Mouse (Mus musculus) megakaryocyte, embryonic 14.5 days (primary cell): ENCODE measurements around the gene P3h3.

ENCODE experiments used
- FLI1 ChIP-seq: IDR thresholded peaks from 2 replicates; pipeline ENCODE4 v1.6.1; 2012; ENCODE audit warnings: low read length, inconsistent platforms, mixed read lengths
- GATA1 ChIP-seq: IDR thresholded peaks from 3 replicates; pipeline ENCODE4 v1.6.1; 2012; ENCODE audit warnings: mixed read lengths, low read length, inconsistent platforms, borderline replicate concordance

- TF ChIP-seq GATA1 = no peak
- no peak for TF ChIP-seq FLI1
Observed at GRCm38 (mm10) chr6:124904991-124905860, 47.7 kb upstream of the P3h3 start.
